Mouse (Mus musculus): ENCODE data around the gene Tbk1. TPM values are rescaled to one million over a fixed set of nuclear protein-coding genes. Genes with fewer than 3 reads are reported as not detected.

Tbk1 gene
- polyA plus RNA-seq, 1 experiment from 2014 or later, result 34.6 TPM

GRCm38 (mm10) chr10:121585056-121585790 lies 1.4 kb downstream of the Tbk1 start:
- Histone ChIP-seq H3K4me1 (replicated peaks) (peaks cover 16% of the 10 kb centered on the region), H3K9me3 (no peaks in the 10 kb centered on the region), H3K27ac (no peak overlapping the region), H3K9ac (peak overlapping the region; percentile 93; the same call in 1 of the 2 replicates), H3K4me2 (peak overlapping the region; percentile 68), H3K27me3 (no peaks in the 10 kb centered on the region), H3K4me3 (peak overlapping the region; percentile 90), H3K36me3 (peaks cover 45% of the 10 kb centered on the region)
- ATAC-seq (ENCODE audit: low FRiP score), result no peak
- WGBS, result 91% methylated on average over 20 of the region's 20 CpGs

DNA sequence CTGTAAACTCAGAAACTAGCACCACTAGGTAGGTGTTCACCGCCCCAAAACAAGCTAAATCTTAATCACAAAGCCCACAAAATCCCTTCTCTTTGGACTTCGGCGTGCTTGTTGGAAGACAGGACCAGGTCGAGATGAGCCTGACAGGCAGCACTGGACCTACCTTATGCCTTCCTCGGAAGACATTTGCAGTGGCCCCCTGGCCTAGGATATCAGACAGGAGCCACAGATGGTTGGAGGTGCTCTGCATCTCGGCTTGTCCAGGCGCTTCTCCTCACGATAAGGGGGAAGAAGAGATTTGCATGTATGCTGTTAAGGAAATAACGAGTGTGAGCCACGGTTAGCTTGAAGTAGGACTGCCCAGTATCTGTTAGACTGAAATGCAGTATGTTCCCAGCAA lies 2.6 kb downstream of the Tbk1 start:
- no peak overlapping the region for H3K9ac ChIP-seq
- no peak overlapping the region for H3K4me3 ChIP-seq
- H3K27ac ChIP-seq, result no peak overlapping the region
- 95% methylated on average over 10 of the region's 10 CpGs for WGBS
- H3K27me3 ChIP-seq, result no peaks in the 10 kb centered on the region
- H3K4me2 ChIP-seq, result no peak overlapping the region
- no peak for ATAC-seq (ENCODE audit: low FRiP score)
- H3K4me1 ChIP-seq (replicated peaks), result peaks cover 16% of the 10 kb centered on the region
- no peaks in the 10 kb centered on the region for H3K9me3 ChIP-seq
- H3K36me3 ChIP-seq, result peaks cover 44% of the 10 kb centered on the region

- no peak overlapping the region for H3K9ac ChIP-seq
- H3K4me2 ChIP-seq, result no peak overlapping the region
- 94% methylated on average over 12 of the region's 12 CpGs for WGBS
- H3K27me3 ChIP-seq, result no peaks in the 10 kb centered on the region
- peaks cover 48% of the 10 kb centered on the region for H3K36me3 ChIP-seq
- no peak for ATAC-seq (ENCODE audit: low FRiP score)
- peaks cover 16% of the 10 kb centered on the region for H3K4me1 ChIP-seq (replicated peaks)
- H3K9me3 ChIP-seq, result no peaks in the 10 kb centered on the region
- H3K27ac ChIP-seq, result no peak overlapping the region
- no peak overlapping the region for H3K4me3 ChIP-seq
Observed at GRCm38 (mm10) chr10:121583016-121583415, 3.6 kb downstream of the Tbk1 start.

DNA sequence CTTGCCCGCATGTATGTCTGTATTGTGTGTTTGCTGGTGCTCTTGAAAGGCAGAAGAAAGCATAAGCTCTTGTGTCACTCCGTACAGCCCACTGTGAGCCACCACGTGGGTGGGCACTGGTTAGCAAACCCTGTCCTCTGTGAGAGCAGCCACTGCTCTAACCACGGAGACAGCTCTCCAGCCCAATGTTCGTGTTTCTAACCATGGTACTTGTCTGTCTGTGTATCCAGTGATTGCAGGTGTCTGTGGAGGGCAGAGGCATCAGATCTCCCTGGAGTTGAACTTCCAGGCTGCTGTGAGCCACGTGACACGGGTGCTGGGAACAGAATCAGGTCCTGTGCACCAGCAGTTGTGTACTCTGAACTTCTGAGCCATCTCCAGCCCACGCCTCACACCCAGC lies 4.3 kb downstream of the Tbk1 start:
- WGBS, result 97% methylated on average over 8 of the region's 8 CpGs
- no peak overlapping the region for H3K4me3 ChIP-seq
- H3K4me1 ChIP-seq (replicated peaks), result peaks cover 16% of the 10 kb centered on the region
- H3K9ac ChIP-seq, result no peak overlapping the region
- no peak for ATAC-seq (ENCODE audit: low FRiP score)
- H3K36me3 ChIP-seq, result peaks cover 55% of the 10 kb centered on the region
- no peak overlapping the region for H3K27ac ChIP-seq
- no peaks in the 10 kb centered on the region for H3K9me3 ChIP-seq
- no peaks in the 10 kb centered on the region for H3K27me3 ChIP-seq
- H3K4me2 ChIP-seq, result no peak overlapping the region

- ATAC-seq (ENCODE audit: low FRiP score), result no peak
- no peak overlapping the region for H3K4me3 ChIP-seq
- H3K4me2 ChIP-seq, result no peak overlapping the region
- H3K4me1 ChIP-seq (replicated peaks), result peaks cover 13% of the 10 kb centered on the region
- no peaks in the 10 kb centered on the region for H3K9me3 ChIP-seq
- no peak overlapping the region for H3K27ac ChIP-seq
- no peaks in the 10 kb centered on the region for H3K27me3 ChIP-seq
- no peak overlapping the region for H3K9ac ChIP-seq
- H3K36me3 ChIP-seq, result peaks cover 56% of the 10 kb centered on the region
- WGBS, result 71% methylated on average over 6 of the region's 6 CpGs
Observed at GRCm38 (mm10) chr10:121581405-121581804, 5.2 kb downstream of the Tbk1 start.

DNA sequence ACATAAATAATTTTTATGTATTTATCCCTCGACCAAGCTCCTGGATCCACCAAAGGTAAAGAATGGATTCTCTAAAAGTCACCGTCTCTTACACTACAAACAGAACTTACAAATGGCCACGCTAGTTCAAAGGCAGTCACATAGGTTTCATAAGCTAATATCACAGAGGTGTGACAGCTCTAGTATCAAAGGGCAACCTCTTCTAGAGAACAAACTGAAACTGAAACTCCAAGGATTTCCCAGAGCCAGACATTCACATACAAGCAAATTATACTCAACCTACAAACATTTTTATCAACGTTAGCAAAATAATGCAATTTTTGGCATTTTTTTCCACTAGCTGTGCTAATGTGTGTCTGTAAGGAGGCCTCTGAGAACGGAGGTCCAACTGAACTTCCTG lies 6.2 kb downstream of the Tbk1 start:
- Histone ChIP-seq H3K9ac (no peak overlapping the region), H3K27me3 (no peaks in the 10 kb centered on the region), H3K4me3 (no peak overlapping the region), H3K9me3 (no peaks in the 10 kb centered on the region), H3K4me2 (no peak overlapping the region), H3K4me1 (replicated peaks) (peaks cover 6% of the 10 kb centered on the region), H3K27ac (no peak overlapping the region), H3K36me3 (peaks cover 65% of the 10 kb centered on the region)
- ATAC-seq (ENCODE audit: low FRiP score), result no peak
- 96% methylated on average over 5 of the region's 5 CpGs for WGBS

- WGBS, result 86% methylated on average over 9 of the region's 9 CpGs
- peaks cover 62% of the 10 kb centered on the region for H3K36me3 ChIP-seq
- no peak for ATAC-seq (ENCODE audit: low FRiP score)
Observed at GRCm38 (mm10) chr10:121576372-121576771, 10.2 kb downstream of the Tbk1 start.

DNA sequence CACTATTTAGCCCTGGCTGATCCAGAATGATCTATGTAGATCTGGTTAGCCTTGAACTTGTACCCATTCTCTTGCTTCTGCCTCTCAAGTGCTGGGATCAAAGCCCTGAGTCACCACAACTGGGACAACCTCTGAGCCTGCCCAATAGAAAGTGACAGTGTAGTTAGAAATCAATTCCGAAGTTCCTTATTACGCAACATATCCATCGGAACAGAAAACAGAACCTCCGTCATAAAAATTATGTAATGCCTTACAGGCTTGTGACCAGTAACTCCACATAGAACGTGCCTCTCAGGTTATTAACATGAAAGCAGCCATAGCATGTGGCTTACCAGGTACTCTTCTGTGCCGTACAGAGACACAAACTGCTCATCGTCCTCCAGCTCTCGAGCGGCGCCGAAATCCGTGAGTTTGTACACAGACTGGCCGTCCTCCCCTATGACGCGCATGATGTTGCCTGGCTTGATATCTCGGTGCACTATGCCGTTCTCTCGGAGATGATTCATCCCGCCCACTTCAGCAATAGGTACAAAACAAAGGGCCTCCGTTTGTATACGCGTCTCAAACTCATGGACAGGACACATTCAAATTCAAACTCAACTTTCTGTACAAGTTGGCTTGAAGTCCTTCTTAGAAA lies 15.0 kb downstream of the Tbk1 start:
- Histone ChIP-seq H3K36me3 (peaks cover 55% of the 10 kb centered on the region), H3K4me2 (no peak overlapping the region), H3K4me1 (replicated peaks) (peaks cover 19% of the 10 kb centered on the region), H3K9ac (no peak overlapping the region), H3K27ac (no peak overlapping the region), H3K9me3 (no peaks in the 10 kb centered on the region), H3K4me3 (no peak overlapping the region), H3K27me3 (no peaks in the 10 kb centered on the region)
- 96% methylated on average over 22 of the region's 22 CpGs for WGBS
- ATAC-seq (ENCODE audit: low FRiP score), result no peak

More at GRCm38 (mm10) chr10:121576372-121576771, 10.2 kb downstream of the Tbk1 start:
- no peak overlapping the region for H3K4me3 ChIP-seq
- H3K27ac ChIP-seq, result no peak overlapping the region
- H3K9ac ChIP-seq, result no peak overlapping the region
- H3K4me2 ChIP-seq, result no peak overlapping the region
- H3K27me3 ChIP-seq, result no peaks in the 10 kb centered on the region
- H3K9me3 ChIP-seq, result no peaks in the 10 kb centered on the region
- H3K4me1 ChIP-seq (replicated peaks), result no peaks in the 10 kb centered on the region

GRCm38 (mm10) chr10:121571031-121571430 lies 15.6 kb downstream of the Tbk1 start:
- Histone ChIP-seq H3K4me1 (replicated peaks) (peaks cover 19% of the 10 kb centered on the region), H3K36me3 (peaks cover 51% of the 10 kb centered on the region), H3K9ac (no peak overlapping the region), H3K27ac (no peak overlapping the region), H3K9me3 (no peaks in the 10 kb centered on the region), H3K4me3 (no peak overlapping the region), H3K27me3 (no peaks in the 10 kb centered on the region), H3K4me2 (no peak overlapping the region)
- 96% methylated on average over 3 of the region's 3 CpGs for WGBS
- no peak for ATAC-seq (ENCODE audit: low FRiP score)

GRCm38 (mm10) chr10:121569796-121570195 lies 16.8 kb downstream of the Tbk1 start:
- Histone ChIP-seq H3K4me3 (no peak overlapping the region), H3K4me2 (peak overlapping the region; percentile 52)

DNA sequence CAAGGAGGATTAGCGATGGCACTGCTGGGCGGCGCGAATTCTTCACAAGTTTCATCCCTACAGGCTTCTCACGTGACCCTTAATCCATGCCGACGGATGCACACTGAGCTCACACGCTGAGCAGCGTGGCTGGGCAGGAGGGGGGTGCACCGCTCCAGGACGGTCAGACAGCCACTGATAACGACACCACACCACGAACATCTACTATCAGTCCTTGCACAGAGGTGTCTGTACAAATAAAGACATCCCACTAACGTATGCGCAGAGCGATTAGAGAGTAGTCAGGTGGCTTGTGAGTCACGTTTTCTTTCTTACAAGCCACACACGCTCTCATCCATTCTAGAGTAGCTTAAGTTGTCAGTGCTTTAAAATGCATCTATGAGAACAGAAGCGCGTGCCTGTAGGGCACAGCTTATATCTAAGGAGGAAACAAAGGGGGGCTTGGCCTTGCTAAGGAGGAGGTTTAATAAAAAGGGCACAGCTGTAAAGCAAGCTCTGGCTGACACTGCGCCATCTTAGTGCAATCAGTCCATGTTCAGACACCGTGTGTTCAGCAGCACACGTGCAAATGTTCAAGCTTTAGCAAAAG lies 17.5 kb downstream of the Tbk1 start:
- Histone ChIP-seq H3K9ac (peak overlapping the region; percentile 43), H3K27ac (peak overlapping the region; percentile 82), H3K27me3 (no peaks in the 10 kb centered on the region), H3K4me3 (peak overlapping the region; percentile 27), H3K9me3 (no peaks in the 10 kb centered on the region), H3K36me3 (peaks cover 51% of the 10 kb centered on the region), H3K4me1 (replicated peaks) (peaks cover 19% of the 10 kb centered on the region), H3K4me2 (peak overlapping the region; percentile 52)
- 18% methylated on average over 23 of the region's 23 CpGs for WGBS
- ATAC-seq (ENCODE audit: low FRiP score), result peak; percentile 89

More at GRCm38 (mm10) chr10:121569796-121570195, 16.8 kb downstream of the Tbk1 start:
- Histone ChIP-seq H3K9ac (peak overlapping the region; percentile 43; the same call in 1 of the 2 replicates), H3K9me3 (no peaks in the 10 kb centered on the region), H3K27ac (peak overlapping the region; percentile 82), H3K4me1 (replicated peaks) (peaks cover 19% of the 10 kb centered on the region), H3K36me3 (peaks cover 51% of the 10 kb centered on the region), H3K27me3 (no peaks in the 10 kb centered on the region)
- ATAC-seq (ENCODE audit: low FRiP score), result no peak
- 67% methylated on average over 6 of the region's 6 CpGs for WGBS

- peak overlapping the region; percentile 82 for H3K27ac ChIP-seq
- no peaks in the 10 kb centered on the region for H3K9me3 ChIP-seq
- no peaks in the 10 kb centered on the region for H3K27me3 ChIP-seq
- H3K4me2 ChIP-seq, result peak overlapping the region; percentile 52
- H3K36me3 ChIP-seq, result peaks cover 54% of the 10 kb centered on the region
- peak overlapping the region; percentile 39; the same call in 1 of the 2 replicates for H3K9ac ChIP-seq
- WGBS, result 79% methylated on average over 7 of the region's 7 CpGs
- peaks cover 19% of the 10 kb centered on the region for H3K4me1 ChIP-seq (replicated peaks)
- ATAC-seq (ENCODE audit: low FRiP score), result peak; percentile 49
- 0 out of 2 replicates have a peak overlapping the region, but pooled peaks have one; percentile 27 for H3K4me3 ChIP-seq
Observed at GRCm38 (mm10) chr10:121568534-121568933, 18.1 kb downstream of the Tbk1 start.
